Mouse (Mus musculus) spleen, adult 2 months (tissue): ENCODE measurements around the gene Rom1. TPM values are rescaled to one million over a fixed set of nuclear protein-coding genes. Genes with fewer than 3 reads are reported as not detected.

Experiments used
- DNase-seq, 2 experiments: peaks; one replicate each; pipeline versions ENCODE4 v3.0.0 to v3.0.0-alpha.2; 2012 to 2021; ENCODE audit warnings: low spot score in 2 of 2, low read depth in 1 of 2
- H3K27ac ChIP-seq: fragments of 200-500 bp; 2 replicates; pipeline ENCODE4 v1.5.1; 2012; ENCODE audit warnings: low read length, inconsistent platforms; ENCODE audit not compliant: insufficient read depth
- H3K27me3 ChIP-seq: fragments of 200-500 bp; 2 replicates; pipeline ENCODE4 v1.6.1; 2012; ENCODE audit warnings: mild to moderate bottlenecking, moderate library complexity, low read length, inconsistent platforms; ENCODE audit not compliant: control insufficient read depth, insufficient read depth
- H3K36me3 ChIP-seq: fragments of 200-500 bp; 2 replicates; pipeline ENCODE4 v1.6.1; 2012; ENCODE audit warnings: mild to moderate bottlenecking, low read length, inconsistent platforms; ENCODE audit not compliant: control insufficient read depth, insufficient read depth
- H3K4me1 ChIP-seq: fragments of 200-500 bp; 2 replicates; pipeline ENCODE4 v1.6.1; 2011; ENCODE audit warnings: inconsistent platforms; ENCODE audit not compliant: control insufficient read depth, insufficient read depth, insufficient read length
- H3K4me3 ChIP-seq: fragments of 200-500 bp; 2 replicates; pipeline ENCODE4 v1.5.1; 2011; ENCODE audit warnings: mild to moderate bottlenecking, inconsistent platforms; ENCODE audit not compliant: insufficient read depth, insufficient read length; ENCODE audit errors: extremely low read depth
- CTCF ChIP-seq: fragments of 200-500 bp; IDR thresholded peaks from 2 replicates; pipeline ENCODE4 v1.5.1; 2011; ENCODE audit warnings: mild to moderate bottlenecking, inconsistent platforms; ENCODE audit not compliant: insufficient read depth, insufficient read length, insufficient replicate concordance; ENCODE audit errors: extremely low read depth
- POLR2A ChIP-seq: fragments of 200-500 bp; IDR thresholded peaks from 2 replicates; pipeline ENCODE4 v1.6.1; 2011; ENCODE audit warnings: low read depth, low read length, inconsistent platforms
- WGBS: fragments of 180-500 bp; shearing (Covaris S2); methylation state at CpG from one replicate; pipeline ENCODE4 v1.1.7; 2018; 5-methylcytosine and 5-hydroxymethylcytosine counted together
- polyA plus RNA-seq: library from polyadenylated mRNA; depleted of rRNA; stranded (reverse); fragments of >200 nt; gene quantifications from 2 replicates; pipeline ENCODE4 v1.2.3, GENCODE M21; 2012

The Rom1 gene
- polyA plus RNA-seq, 1 experiment = 10.0 TPM

- no peaks in the 10 kb centered on the region for H3K27me3 ChIP-seq
- WGBS = 2% methylated on average over 54 of the region's 54 CpGs
- TF ChIP-seq POLR2A = peak; percentile 77
- no peak for TF ChIP-seq CTCF
- peak; percentile 73 to 78 for DNase-seq
- peak within 1 kb of the TSS; percentile 80 for H3K4me3 ChIP-seq
- H3K36me3 ChIP-seq = peaks cover 8% of the 10 kb centered on the region
- peaks cover 5% of the 10 kb centered on the region; the same call in 1 of the 2 replicates for H3K4me1 ChIP-seq
- H3K27ac ChIP-seq = peak within 1 kb of the TSS; percentile 68
Observed at GRCm38 (mm10) chr19:8892829-8893766, 36.1 kb downstream of the Rom1 start, which contains the start of gene Ints5. Ints5 (plus strand) TSS chr19:8893005.

GRCm38 (mm10) chr19:8888511-8889385 is 40.4 kb downstream of the Rom1 start, which contains the start of the genes 1810009A15Rik and Gm49416:
1810009A15Rik (plus strand) TSS chr19:8888853.
Gm49416 (plus strand) TSS chr19:8888926.
- TF ChIP-seq POLR2A (peak; percentile 72), CTCF (no peak)
- Histone ChIP-seq H3K27me3 (no peaks in the 10 kb centered on the region), H3K4me3 (peak within 1 kb of the TSS; percentile 75), H3K36me3 (peaks cover 6% of the 10 kb centered on the region), H3K27ac (peak within 1 kb of the TSS; percentile 83), H3K4me1 (0 out of 2 replicates have a peak, but pooled peaks cover 5% of the 10 kb centered on the region)
- under 1% methylated on average over 58 of the region's 58 CpGs for WGBS
- DNase-seq = peak; percentile 90 to 94

- 0 out of 2 replicates have a peak, but pooled peaks cover 5% of the 10 kb centered on the region for H3K4me1 ChIP-seq
- peak overlapping the region; percentile 75 for H3K4me3 ChIP-seq
- peaks cover 6% of the 10 kb centered on the region for H3K36me3 ChIP-seq
- no peaks in the 10 kb centered on the region for H3K27me3 ChIP-seq
- 24% methylated on average over 19 of the region's 19 CpGs for WGBS
- TF ChIP-seq CTCF = no peak
- no peak for TF ChIP-seq POLR2A
- peak overlapping the region; percentile 83 for H3K27ac ChIP-seq
- no peak for DNase-seq
Observed at GRCm38 (mm10) chr19:8887585-8888463, 41.3 kb downstream of the Rom1 start.

GRCm38 (mm10) chr19:8886916-8887584 is 42.1 kb downstream of the Rom1 start:
- 73% methylated on average over 1 of the region's 1 CpGs for WGBS
- no peak for DNase-seq
- H3K4me1 ChIP-seq = 0 out of 2 replicates have a peak, but pooled peaks cover 5% of the 10 kb centered on the region
- no peaks in the 10 kb centered on the region for H3K27me3 ChIP-seq
- peaks cover 6% of the 10 kb centered on the region for H3K36me3 ChIP-seq
- no peak overlapping the region for H3K4me3 ChIP-seq
- TF ChIP-seq POLR2A (no peak), CTCF (no peak)
- no peak overlapping the region for H3K27ac ChIP-seq

GRCm38 (mm10) chr19:8883616-8884015 is 45.5 kb downstream of the Rom1 start, which contains the start of the genes Lbhd1 and Gm49403:
Lbhd1 (plus strand) TSS chr19:8883732.
Gm49403 (plus strand) TSS chr19:8883930.
- H3K36me3 ChIP-seq = no peaks in the 10 kb centered on the region
- H3K27me3 ChIP-seq = no peaks in the 10 kb centered on the region
- TF ChIP-seq CTCF (no peak), POLR2A (no peak)
- peaks cover 5% of the 10 kb centered on the region; the same call in 1 of the 2 replicates for H3K4me1 ChIP-seq
- no peak within 1 kb of the TSS for H3K27ac ChIP-seq
- WGBS = 93% methylated on average over 3 of the region's 3 CpGs
- H3K4me3 ChIP-seq = no peak within 1 kb of the TSS
- no peak for DNase-seq

GRCm38 (mm10) chr19:8881034-8881392 is 48.1 kb downstream of the Rom1 start:
- Histone ChIP-seq H3K4me3 (peak overlapping the region; percentile 89), H3K27me3 (no peaks in the 10 kb centered on the region), H3K4me1 (no peaks in the 10 kb centered on the region; the same call in 1 of the 2 replicates), H3K36me3 (peaks cover 1% of the 10 kb centered on the region; the same call in 1 of the 2 replicates), H3K27ac (no peak overlapping the region)
- 2% methylated on average over 3 of the region's 3 CpGs for WGBS
- TF ChIP-seq POLR2A (no peak), CTCF (no peak)
- DNase-seq = no peak
